Mouse (Mus musculus) heart, postnatal 36 days (tissue): ENCODE measurements around the gene Scpep1. TPM values are rescaled to one million over a fixed set of nuclear protein-coding genes. Genes with fewer than 3 reads are reported as not detected.

Experiments
- DNase-seq, 2 experiments: peaks; one replicate each; pipeline ENCODE4 v3.0.0; 2021 to 2022
- intact Hi-C: fragments of 180-260 bp; cut with DNase I; formaldehyde crosslinking; loops from one replicate; pipeline ENCODE4 v1.15.1; 2025
- total RNA-seq, 2 experiments: library from RNA; stranded (reverse); gene quantifications; 2 replicates each; pipeline ENCODE4 v1.2.3; 2021

Gene Scpep1
- total RNA-seq, 2 experiments from 2014 or later: 19.2 to 21.7 TPM

DNA sequence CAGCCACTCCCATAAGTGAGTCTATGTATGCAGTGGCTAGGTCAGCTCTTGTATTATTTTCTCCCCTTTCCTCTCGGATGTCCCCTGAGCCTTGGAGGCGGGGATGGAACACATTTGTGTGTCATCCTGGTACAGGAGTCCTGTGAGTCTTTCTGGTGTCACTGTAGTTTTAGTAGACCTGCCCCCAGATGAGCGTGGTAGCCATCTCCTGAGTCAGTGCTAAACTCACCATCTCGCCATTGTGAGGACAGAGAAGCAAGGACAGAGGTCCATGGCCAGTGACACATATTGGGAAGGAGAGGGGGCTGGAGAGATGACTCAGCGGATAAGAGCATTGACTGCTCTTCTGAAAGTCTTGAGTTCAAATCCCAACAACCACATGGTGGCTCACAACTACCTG, 21.9 kb upstream of the Scpep1 start:
- no peak for DNase-seq
- intact Hi-C loops: no loop called here

DNA sequence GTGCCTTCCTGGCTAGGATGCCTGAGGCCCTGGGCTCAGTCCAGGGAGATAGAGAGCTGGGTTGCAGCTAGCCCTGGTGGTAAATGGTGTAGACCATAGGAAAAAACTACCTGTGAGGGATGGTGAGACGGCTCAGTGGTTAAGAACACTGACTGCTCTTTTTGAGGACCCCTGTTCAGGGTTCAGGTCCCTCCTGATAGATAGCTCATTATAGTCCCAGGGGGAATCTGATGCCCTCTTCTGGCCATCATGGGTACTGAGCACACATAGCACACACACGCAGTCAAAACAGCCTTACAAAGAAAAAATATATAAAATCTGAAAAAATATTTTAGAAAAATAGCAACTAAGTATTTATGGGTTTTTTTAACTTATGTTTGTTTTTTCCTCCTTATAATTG, 21.1 kb upstream of the Scpep1 start:
- intact Hi-C loops: no loop called here

DNA sequence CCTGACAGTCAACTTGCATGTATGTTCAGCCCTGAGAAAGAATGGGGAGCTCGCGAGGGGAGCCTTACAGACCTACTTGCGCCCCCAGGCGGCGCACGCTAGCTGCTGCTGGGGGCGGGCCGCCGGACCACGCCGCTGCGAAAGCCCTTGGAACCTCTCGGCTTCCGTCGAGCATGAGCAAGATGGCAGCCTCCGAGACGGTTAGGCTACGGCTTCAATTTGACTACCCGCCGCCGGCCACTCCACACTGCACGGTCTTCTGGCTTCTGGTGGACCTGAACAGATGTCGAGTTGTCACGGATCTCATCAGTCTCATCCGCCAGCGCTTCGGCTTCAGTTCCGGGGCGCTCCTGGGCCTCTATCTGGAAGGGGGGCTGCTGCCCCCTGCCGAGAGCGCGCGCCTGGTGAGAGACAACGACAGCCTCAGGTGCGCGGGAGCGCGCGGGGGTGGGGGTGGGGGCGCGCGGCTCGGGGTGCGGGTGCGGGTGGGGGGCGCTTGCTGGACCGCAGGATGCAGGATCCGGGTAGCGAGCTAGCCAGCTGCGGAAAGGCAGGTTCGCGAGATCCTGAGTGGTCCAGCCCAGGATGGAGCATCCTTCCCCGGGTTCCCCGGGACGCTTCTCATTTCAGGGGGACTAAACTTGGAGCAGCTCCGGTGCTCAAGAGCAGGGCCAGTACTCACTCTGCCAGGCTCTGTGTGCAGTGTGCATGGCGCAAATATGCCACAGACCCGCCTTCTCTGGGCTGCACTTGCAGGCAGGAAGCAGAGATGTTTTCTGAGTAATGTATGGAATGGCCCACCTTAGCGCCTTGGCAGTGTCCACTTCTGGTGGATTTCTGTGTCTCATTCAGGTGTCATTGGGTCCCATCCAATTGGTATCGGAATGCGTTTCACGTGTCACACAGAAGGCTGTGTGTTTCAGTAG, 18.8 kb upstream of the Scpep1 start:
- intact Hi-C loops: loop anchor here (5.0 kb wide), 2 partner anchors 67 to 127 kb away; no protein-coding TSS in a partner anchor

More for the DNA sequence above, 21.1 kb upstream of the Scpep1 start:
- DNase-seq: no peak

DNA sequence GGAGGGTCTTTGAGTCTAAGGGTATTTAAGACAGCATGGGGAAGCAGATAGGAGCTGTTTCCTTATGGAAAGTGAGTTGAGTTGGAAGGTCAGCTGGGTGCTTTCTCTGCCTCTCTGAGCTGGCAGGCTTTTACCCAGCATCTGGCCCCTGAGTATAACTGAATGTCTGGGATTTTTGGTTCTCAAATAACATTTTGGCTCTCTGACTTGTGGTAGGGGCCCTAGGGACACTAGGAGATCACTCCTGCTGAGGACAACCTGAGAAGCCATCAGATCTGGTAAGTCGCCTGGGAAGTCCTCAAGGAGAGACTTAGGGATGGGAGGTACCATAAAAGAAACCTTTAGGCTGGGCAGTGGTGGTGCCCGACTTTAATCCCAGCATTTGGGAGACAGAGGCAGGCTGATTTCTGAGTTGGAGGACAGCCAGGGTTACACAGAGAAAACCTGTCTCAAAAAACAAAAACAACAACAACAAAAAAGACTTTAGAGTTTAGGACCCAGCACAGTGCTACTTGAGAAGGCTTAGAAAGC, 15.0 kb upstream of the Scpep1 start, which contains the start of gene Coil:
TSS of gene Coil (plus strand) at position 51 of the 531 bp plus-strand sequence.
- DNase-seq: no peak

More for the DNA sequence above, 18.8 kb upstream of the Scpep1 start:
- peak; percentile 91 to 93 for DNase-seq

DNA sequence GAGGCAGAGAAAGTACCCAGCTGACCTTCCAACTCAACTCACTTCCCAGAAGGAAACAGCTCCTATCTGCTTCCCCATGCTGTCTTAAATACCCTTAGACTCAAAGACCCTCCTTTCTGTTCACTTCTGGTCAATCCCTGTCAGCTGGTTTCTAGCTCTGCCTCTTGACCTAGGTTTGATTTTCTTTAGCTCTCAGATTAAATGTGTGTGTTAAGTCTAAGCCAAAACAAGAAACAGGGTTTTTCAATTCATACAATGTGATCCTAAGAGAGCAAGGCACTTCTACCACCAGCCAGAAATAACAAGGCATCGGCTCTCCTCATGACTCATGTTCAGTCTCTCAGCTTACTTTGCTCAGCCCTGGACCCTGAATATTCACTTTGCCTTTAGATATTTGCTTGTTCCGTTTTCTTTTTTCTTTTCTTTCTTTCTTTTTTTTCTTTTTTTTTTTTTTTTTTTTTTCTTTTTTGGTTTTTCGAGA, 11.7 kb upstream of the Scpep1 start, which contains the start of gene Elobl:
TSS of gene Elobl (minus strand) at position 51 of the 481 bp plus-strand sequence.
- no peak for DNase-seq
- intact Hi-C loops: no loop called here

More for the DNA sequence above, 15.0 kb upstream of the Scpep1 start, which contains the start of gene Coil:
- intact Hi-C loops: loop anchor here (5.0 kb wide), 2 partner anchors 63 to 123 kb away; no protein-coding TSS in a partner anchor

DNA sequence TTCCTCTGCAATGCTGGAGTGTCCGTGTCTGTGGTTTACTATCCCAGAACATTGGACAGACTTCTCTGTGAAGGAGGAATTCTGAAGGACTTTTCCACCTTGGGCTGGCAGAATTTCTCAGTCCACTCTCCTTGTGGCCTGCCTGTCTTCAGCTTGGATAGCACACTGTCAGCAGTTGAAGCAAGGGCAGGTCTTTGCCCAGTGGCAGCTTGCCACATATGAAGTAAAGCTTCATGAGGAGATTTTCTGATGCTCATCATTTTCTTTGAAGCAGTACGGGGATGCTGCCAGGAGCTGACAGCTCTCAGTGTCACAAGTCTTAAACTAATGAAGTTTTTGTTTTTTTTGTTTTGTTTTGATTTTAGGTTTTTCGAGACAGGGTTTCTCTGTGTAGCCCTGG, 3.6 kb upstream of the Scpep1 start:
- intact Hi-C loops: loop anchor here (5.0 to 10.0 kb wide), 2 partner anchors 52 to 194 kb away; no protein-coding TSS in a partner anchor
- no peak for DNase-seq

DNA sequence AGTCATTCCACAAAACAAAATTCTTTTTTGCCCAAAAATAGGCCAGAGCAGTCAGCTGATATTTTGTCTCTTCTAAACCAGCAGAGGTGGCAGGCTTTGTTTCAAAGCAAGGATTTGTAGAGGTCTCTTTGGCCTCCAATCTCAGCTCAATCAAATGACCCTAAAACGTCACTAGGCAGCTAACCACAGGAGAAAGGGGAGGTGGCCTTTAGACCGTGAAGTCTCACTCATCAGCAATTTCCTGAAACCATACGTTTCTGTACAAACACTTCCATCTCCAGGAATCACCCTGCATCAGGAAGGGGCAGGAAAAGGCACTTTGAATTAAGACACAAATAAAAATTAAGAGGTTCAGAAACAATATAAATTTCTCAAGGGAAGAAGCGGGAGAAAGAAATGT, 462 bp downstream of the Scpep1 start:
- intact Hi-C loops: loop anchor here (1.0 to 10.0 kb wide), 4 partner anchors 48 to 190 kb away; partner anchors contain the start of gene Akap1
- no peak for DNase-seq

DNA sequence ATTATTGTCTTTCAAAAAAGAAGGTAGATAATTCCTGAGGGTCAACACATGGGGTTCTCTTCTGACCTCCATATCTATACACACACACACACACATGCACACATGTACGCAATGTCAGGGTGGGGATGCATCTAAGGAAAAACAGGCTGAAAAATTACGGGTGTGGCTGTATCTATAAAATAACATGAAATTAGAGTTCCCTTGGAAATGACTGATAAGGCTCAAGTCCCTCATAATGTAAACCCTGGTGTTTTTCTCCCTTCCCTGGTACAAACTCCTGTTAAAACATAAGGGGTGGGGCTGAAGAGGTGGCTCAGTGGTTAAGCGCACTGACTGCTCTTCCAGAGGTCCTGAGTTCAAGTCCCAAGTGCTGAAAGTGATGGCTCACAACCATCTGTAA, 1.7 kb downstream of the Scpep1 start:
- intact Hi-C loops: loop anchor here (5.0 to 10.0 kb wide), 2 partner anchors 91 to 189 kb away; partner anchors contain the start of gene Akap1
- no peak for DNase-seq

DNA sequence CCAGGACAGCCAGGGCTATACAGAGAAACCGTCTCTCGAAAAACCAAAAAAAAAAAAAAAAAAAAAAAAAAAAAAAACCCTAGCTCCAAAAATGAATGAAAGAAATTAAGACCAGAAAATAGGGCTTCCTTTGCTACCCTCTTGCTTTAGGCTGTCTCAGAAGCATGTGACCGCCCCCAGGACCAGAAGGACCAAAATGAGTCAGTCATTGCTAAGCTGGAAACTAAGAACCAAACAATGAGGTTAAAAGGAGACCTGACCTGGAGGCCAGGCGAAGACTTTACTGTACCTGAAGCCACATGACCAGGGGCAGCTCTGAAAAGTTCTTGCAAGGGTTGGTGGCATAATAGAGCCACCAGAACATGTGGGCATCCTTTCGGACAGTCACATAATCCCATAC, 3.1 kb downstream of the Scpep1 start:
- intact Hi-C loops: loop anchor here (5.0 to 10.0 kb wide), 2 partner anchors 90 to 187 kb away; partner anchors contain the start of gene Akap1
- no peak for DNase-seq

DNA sequence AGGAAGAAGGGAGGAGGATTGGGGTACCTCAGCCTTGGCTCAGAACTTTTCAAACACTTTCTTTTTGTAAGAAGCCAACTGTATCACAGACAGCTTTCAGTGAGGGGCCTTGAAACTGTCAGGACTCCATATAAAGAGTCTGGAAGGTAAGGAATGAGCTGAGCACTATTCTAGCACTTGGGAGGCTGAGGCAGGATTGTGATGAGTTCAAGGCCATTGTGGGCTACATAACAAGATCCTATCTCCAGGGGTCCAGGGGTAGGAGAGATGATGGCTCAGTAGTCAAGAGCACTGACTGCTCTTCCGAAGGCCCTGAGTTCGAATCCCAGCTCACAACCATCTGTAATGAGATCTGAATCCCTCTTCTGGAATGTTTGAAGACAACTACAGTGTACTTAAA, 3.7 kb downstream of the Scpep1 start:
- DNase-seq: no peak
- intact Hi-C loops: loop anchor here (5.0 to 10.0 kb wide), 2 partner anchors 89 to 187 kb away; partner anchors contain the start of gene Akap1

DNA sequence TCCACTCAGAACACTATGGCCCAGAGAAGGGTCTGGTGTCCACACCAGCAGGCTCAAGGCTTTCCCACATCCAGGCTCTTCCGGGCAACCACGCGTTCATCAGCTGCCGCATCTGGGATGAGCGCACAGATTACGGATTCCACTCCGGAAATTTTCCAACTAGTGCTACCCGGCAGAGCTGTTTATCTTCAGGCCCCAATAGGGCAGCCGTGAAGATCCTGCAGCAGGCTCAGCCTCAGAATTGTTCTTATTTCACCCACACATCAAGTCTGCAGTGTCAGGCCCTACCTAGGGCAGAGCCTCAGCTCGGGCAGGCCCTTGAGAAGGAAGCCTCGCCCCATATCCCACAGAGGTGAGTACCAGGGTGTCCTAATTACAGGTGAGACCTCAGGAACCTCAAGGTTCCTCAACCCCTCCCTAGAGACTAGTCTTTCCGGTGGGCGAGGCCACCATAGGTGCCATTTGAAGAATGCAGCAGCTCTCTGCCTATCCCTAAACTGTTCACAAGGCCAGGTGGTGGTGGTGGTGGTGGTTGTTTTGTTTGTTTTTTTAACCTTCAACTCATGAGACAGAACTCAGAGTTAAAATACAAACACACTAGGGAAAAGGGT, 4.5 kb downstream of the Scpep1 start:
- intact Hi-C loops: loop anchor here (5.0 to 10.0 kb wide), 2 partner anchors 88 to 186 kb away; partner anchors contain the start of gene Akap1
- DNase-seq: no peak

DNA sequence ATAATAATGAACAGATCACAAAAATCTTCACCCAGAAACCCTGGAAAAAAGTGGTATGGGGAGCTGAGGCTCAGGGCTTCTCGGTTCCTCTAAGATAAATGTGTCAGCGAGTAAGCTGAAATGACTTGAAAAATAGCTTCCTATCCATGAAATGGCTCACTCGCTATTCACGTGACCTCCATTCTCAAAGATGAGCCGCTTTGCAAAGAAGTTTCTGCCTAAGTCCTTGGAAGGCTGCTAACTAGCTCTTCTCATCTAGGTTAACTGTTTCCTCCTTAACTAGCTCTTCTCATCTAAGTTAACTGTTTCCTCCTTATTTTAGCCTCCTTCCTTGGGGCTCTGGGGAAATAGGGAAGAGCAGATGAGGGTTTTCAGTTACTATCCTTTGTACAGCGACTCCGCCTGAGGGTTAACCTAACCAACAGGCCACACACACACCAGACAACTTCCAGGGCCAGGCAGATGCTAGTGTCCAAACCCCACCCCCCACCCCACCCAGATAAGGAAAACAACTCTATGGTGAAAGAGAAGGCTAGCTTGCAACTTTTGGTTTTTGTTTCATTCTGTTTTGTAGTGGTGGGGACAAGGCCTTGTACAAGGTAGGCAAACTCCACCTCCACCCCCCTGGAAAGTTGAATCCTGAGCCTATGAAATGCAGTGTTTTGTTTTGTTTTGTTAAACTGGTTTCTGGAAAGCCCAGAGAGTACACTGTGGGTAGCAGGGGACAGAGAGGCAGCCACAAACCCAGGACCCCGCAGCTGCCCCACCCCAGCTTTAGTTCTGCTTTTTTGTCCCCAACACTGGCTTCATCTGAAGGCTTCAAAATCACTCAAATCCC, 5.2 kb downstream of the Scpep1 start:
- intact Hi-C loops: loop anchor here (5.0 to 10.0 kb wide), 2 partner anchors 88 to 185 kb away; partner anchors contain the start of gene Akap1
- DNase-seq: peak in 1 of 2 experiments; percentile 14

DNA sequence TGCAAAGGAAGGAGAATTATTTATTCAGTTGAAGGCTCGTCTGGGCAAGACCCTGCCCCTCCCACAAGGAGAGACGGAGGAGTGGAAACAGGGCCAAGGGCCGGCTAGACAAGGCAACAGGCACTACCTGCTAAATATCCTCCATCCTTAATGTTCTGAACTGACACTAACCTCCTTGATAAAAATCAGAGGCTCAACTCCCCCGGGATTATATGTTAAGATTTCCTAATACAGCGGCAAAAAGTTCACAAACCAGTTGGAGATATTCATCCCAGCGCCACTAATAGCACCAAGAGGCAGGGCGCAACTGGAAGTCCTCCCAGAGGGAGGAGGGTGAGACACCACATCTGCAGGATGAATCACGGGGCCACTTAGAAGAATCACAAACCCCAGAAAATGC, 6.4 kb downstream of the Scpep1 start:
- intact Hi-C loops: no loop called here
- no peak for DNase-seq

DNA sequence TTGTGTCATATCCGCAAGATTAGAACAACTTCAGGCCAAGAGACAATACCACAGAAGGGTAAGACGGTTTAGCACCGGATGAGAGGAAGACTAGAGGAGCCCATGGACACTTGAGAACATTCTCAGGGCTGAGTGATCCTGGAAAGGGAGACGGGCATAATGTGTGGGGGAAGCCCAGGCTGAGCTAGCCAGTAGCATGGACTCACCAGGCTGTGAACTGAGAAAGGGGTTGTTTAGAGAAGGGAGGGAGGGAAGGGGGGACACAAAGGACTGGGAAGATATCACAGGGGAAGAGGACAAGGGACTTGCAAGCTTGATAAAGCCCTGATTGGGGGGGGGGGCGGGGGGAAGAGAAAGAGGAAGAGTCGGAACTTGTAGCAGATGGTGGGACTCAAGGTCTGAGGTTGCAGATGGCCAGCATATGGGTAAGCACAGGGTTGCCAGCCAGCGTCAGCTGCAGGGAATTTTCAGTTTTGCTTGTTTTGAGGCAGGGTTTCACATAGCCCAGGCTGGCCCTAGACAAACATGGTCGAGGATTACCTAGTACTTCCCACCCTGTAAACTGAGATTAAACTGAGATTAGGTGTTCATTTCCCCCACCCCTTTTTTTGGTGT, 9.2 kb downstream of the Scpep1 start:
- intact Hi-C loops: no loop called here
- no peak for DNase-seq

DNA sequence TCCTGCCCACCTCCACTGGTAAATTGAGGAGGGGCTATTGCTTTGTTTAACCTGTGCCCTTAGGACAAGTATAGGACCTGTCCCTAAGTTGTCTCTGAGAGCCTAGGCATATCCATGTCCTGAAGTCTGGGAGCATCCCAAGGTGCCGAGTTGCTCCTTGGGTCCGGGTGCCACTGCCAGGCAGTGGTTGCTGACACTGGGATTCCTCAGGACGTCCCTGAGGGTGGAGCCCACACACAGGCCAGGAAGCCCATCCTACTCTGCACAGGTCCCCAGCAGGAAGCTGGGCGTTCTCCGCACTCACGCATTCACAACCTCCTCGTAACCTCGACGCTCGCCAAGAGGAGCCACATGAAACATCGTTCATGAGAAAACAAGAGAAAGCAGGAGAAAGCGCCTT, 13.8 kb downstream of the Scpep1 start:
- no peak for DNase-seq
- intact Hi-C loops: no loop called here

DNA sequence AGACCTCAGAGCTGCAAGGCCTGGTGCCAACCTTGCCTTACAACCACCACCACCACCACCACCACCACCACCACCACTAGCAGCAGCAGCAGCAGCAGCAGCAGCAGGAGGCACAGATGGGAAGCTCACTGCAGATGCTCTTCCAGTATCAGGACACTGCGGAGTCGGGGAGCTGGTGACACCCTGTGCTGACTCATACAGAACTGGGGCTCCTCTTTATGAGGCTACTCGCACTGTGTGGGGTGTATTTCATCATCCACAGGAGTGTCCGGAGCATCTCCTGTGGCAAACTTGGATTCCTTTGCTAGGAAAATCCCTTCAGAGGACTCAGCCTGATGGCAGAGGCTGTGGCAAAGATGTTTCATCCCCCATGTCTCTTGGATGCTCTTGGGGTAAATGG, 15.6 kb downstream of the Scpep1 start:
- DNase-seq: no peak
- intact Hi-C loops: no loop called here

DNA sequence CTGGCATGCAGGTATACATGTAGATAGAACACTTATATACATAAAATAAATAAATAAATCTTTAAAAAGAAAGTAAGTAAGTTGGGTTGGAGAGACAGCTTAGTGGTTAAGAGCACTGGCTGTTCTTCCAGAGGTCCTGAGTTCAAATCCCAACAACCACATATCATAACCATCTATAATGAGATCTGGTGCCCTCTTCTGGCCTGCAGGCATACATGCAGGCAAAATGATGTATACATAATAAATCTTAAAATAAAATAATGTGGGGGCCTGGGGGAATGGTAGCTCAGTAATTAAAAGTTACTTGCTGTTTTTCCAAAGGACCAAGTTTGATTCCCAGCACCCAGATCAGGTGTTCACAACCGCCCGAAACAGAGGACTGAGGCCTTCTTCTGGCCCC, 16.5 kb downstream of the Scpep1 start:
- intact Hi-C loops: no loop called here
- DNase-seq: no peak

DNA sequence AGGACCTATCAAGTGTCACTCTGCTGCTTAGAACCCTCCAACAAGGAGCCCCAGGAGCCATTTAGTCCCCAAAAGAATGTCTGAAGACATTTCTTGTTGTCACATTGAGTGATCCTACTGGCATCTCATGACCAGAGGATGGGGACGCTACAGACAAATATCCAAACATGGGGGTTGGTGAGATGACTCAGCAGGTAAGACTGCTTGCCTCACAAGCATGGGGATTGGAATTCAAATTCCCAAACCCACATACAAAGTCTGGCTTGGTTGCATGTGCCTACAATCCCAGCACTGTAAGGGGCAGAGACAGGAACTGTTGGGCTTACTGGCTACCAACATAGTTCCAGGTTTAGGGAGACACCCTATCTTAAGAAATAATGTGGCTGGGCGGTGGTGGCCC, 17.4 kb downstream of the Scpep1 start:
- intact Hi-C loops: no loop called here
- no peak for DNase-seq
